Mouse (Mus musculus) adrenal gland, adult 8-10 months (tissue): Measurements from ENCODE around the gene Hpcal1. TPM values are rescaled to one million over a fixed set of nuclear protein-coding genes. Genes with fewer than 3 reads are reported as not detected.
A peak's percentile ranks its signal among the peaks of the same experiment; 100 is the strongest.

Experiments used
- DNase-seq: peaks from one replicate; pipeline ENCODE4 v3.0.0; 2022
- total RNA-seq, 4 experiments: library from RNA; stranded (reverse); gene quantifications; 2 replicates each; pipeline ENCODE4 v1.2.4; 2022

The Hpcal1 gene
- total RNA-seq, result 10 to 100 TPM; 18.8 to 34.0 (median 25.4) TPM

- DNase-seq, result peak; percentile 90
Observed at GRCm38 (mm10) chr12:17690564-17691281, at the start of gene Hpcal1. Gene Hpcal1, plus strand, starts transcription at chr12:17690856.

DNA sequence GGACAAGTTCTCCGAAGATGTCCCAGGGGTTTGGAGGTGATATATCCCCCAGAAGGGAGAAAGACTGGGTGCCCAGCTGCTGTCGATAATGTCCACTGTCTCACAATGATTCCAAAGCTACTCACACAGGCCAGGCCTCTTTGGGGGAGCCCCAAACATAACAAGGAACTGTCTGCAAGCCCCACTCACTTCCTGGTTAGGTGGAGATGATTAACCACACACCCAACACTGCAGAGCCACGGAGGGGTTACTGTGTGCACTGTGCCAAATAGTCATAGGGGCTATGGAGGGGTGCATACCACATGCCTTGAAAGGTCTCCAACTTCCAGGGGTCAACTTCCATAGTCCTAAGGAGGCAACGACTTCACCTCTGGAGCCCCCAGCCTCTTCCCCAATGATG, 49.4 kb upstream of the Hpcal1 start:
- no peak for DNase-seq

DNA sequence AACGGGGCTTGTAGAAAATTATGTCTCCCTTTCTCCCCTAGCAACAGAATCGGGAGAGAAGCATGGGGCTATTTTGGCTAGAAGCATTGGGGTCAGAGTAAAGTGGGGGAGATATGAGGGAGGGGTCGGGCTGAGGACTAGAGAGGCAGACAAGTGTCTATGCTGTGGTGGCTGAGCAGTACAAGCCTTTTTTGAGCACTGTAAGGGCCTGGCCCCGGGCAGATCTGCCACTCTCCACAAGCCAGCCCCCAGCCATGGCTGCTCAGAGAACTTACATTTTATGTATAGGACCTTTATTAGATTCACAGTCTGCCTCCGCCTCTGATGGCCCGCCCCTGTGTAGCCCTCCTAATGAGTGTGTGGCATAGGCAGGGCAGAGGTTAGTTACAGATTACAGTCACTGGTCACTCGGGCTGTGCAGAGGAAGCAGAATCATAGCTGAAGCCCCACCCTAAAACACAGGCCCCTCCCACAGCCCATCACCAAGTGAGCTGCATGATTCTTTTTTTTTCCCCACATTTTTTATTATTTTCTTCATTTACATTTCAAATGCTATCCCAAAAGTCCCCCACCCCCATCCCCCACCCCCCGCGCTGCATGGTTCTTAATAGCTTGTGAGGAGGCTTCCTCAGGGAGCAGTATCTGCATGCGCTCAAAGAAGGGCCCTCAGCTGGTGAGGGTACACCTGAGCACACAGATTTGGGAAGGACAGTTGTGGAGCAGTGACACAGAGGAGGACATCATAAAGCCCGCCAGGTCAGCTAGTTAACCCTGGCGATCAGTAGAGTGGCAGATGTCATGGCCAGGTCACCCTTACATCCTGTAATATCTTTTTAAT, 46.1 kb upstream of the Hpcal1 start:
- no peak for DNase-seq

DNA sequence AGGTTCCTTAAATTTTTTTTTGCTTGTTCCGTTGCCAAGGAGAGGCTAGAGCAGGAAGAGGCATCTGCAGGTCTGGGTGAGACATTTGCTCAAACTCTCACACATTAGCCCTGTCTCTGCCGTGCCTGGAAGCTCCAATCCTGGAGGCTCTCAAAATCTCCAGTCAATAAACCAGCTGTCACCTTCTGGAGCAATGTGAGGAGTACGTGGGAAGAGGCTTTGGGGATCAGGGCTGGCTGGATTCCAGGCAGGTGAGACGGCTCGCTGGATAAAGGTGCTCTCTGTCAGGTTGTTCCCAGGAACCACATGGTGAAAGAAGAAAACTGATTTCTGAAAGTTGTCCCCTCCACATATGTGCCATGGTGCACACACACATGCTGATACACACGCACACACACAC, 44.2 kb upstream of the Hpcal1 start:
- DNase-seq, result no peak

- no peak for DNase-seq
Observed at GRCm38 (mm10) chr12:17651223-17652095, 39.2 kb upstream of the Hpcal1 start.

GRCm38 (mm10) chr12:17652216-17653050, 38.2 kb upstream of the Hpcal1 start:
- DNase-seq, result no peak

GRCm38 (mm10) chr12:17653051-17653783, 37.4 kb upstream of the Hpcal1 start:
- DNase-seq, result no peak

DNA sequence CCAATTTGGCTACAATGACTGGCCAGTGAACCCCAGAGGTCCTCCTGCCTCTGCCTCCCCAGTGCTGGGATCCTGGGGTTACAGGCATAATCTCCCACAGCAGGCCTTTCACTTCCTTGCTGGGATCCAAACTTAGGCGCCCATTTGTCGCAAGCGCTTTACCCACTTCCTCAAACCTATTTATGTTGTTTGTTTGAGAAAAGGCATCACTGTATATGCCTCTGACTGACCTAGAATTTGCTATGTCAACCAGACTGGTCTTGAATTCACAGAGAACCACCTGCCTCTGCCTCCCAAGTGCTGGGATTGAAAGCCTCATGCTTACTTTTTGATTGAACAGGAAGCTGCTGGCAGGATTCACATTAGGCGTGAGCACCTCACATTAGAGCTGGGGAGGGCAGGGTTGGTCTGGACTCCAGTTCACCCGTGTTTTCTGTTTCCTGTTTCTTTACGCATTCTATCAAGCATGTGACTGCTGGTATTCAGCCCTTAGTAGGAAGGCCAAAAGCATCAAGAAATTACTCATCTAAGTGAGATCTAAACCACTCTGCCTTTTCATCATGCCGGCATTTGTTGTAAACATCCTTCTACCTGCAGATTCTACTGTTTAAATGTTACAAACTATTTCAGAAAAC, 33.0 kb upstream of the Hpcal1 start:
- DNase-seq, result no peak

DNA sequence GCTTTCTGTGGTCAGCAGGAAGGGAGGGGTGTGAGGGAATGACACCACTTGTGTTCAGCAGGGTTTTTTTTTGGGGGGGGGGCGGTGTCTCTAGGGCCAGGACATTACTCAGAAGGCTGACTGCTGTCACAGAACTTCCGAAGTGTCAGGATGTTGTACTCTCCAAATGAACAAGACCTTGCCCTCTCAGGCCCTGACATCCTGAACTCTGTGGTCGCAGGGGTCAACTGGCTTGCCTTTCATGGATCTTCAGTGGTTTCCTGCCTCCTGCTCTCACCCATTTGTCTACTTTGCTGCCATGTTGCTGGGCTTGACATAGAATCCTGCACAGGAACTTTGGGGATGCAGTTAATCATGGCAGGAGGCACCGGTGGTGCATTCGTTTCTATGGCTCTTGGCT, 32.1 kb upstream of the Hpcal1 start:
- DNase-seq, result no peak

- no peak for DNase-seq
Observed at GRCm38 (mm10) chr12:17661483-17661920, 29.2 kb upstream of the Hpcal1 start.

DNA sequence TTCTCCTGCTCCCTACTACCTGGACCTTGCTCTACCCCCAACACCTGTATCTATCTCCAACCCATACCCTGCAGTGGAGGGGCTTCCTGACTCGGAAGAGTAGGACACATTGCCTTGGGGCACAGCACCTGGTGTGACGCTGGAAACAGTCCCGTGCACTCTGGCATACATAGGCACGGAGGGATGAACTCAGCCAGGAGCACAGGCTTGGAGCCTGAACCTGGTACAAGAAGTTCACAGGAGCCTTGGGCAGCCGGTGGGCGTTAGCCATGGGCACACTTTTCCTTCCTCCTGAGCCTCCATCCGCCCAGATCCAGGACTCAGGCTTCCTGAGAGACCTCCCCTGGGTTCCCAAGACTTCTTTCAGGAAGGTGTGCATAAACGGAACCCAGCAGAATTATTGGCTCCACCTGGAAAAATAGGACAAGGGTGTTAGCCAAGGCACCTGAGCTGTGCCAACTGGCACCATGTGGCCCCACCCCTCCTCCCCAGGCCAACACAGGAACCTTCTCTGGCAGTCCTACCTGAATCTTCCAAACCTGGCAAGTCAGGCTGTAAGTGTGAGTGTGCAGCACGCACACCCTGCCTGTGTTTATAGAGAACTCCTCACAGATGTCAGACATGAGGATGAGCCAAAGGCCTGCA, 26.5 kb upstream of the Hpcal1 start:
- DNase-seq, result no peak

- no peak for DNase-seq
Observed at GRCm38 (mm10) chr12:17665906-17666326, 24.7 kb upstream of the Hpcal1 start.

- no peak for DNase-seq
Observed at GRCm38 (mm10) chr12:17666616-17667015, 24.0 kb upstream of the Hpcal1 start.

DNA sequence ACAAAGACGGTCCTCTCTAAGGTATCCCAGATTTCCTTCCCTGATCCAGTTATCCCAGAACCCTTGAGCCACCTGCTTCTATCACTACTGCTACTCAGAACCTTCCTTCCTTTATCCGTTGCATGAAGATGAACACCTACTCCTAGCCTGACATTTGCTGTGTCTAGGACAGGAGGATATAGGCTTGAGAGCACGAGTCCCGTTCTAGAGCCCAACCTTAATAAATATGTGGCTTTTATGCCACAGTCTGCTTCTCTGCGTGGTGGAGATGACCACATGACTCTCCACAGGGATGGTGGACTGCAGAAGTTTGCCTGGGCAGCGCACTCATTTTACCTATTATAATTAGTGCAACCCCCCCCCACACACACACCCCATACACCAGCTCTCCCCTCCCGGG, 16.9 kb upstream of the Hpcal1 start:
- DNase-seq, result no peak

DNA sequence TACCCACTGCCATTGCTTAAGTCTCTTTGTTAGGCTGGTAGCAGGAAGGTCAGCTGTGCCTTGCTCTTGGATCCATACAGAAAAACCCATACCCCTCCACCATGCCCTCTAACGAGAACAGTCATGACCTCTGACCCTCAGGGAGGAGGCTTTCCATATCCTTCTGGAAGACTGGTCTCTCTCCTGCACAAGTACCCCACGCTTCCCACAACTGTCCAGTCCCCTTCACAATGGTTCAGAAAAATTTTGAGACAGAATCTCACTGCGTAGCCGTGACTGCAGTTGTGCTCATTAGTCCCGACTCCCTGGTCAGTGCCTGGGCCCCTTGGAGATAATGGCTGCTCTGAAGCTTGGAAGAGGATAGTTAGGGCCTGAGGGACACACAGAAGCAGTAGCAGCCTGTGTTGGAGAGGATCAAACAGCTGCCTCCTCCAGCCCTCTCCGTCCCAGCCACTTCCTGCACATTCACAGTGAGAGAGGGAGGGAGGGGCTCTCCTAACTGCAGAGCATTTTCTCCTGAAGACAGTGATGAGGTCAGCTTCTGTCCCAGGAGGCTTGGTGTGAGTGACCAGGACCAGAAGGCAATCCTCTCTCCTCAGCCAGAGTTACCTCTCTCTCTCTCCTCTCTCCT, 16.4 kb upstream of the Hpcal1 start:
- DNase-seq, result no peak

- DNase-seq, result no peak
Observed at GRCm38 (mm10) chr12:17677743-17678142, 12.9 kb upstream of the Hpcal1 start.

GRCm38 (mm10) chr12:17679571-17679970, 11.1 kb upstream of the Hpcal1 start:
- no peak for DNase-seq

DNA sequence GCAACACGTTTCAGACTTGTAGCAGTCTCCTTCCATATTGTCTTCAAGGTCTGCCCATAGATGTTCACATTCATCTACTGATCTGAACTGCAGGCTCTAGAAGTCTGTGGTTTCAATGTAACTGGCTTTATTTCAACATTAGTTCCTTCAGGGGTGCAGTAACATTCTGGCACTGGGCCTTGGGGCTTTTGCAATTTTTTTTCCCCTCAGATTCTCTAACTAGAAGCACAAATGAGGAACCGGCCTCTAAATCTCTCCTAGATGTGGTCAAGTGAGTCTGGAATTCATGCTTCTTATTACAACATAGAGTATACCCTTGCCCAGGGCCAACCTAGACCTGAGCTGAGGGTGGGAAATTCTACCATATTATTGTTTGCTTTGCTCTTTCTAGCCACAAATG, 8.5 kb upstream of the Hpcal1 start:
- DNase-seq, result no peak

DNA sequence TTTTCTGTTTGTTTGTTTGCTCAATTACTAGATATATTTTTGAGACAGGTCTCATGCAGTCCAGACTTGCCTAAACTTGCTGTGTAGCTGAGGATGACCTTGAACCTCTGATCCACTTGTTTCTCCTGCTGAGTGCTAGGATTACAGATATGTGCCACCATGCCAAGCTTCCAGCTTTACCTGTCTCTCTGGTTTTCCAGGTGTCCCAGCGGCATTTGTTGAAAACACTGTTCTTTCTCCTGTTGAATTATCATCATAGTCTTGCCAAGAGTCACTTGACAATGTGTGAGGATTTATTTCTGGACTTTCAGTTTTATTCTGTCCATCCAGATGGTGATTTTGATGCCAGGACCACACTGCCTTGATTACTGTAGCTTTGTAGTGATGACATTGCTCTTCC, 6.3 kb upstream of the Hpcal1 start:
- DNase-seq, result no peak

DNA sequence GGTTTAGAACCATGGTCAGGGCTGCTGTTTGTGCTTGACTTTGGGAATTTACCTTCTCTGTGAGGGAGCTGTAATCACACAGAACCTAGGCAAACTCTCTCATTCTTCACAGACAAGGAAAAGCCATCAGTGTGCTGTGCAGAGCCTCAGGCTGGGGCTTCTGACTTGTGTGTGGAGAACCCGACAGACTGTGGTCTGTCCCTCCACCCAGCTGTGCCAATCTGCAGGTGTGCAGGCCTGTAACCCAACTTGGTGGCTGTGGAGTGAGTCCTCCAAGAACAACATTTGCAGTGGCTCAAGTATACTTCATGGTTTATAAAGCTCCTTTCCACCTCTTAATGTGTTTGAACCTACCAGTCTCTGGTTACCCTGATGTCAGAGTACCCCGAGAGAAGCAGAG, 4.5 kb upstream of the Hpcal1 start:
- DNase-seq, result no peak
